Mouse (Mus musculus) lung, postnatal 0 days (tissue): ENCODE data around the gene Gm10097. TPM values are rescaled to one million over a fixed set of nuclear protein-coding genes. Genes with fewer than 3 reads are reported as not detected.

Experiments used
- ATAC-seq: fragments of 200-750 bp; cut with Nextera tagmentation; 2 replicates; pipeline ENCODE4 v1.8.0; 2017; ENCODE audit warnings: moderate library complexity
- DNase-seq: peaks from one replicate; pipeline ENCODE4 v3.0.0-alpha.2; 2016; ENCODE audit warnings: low spot score
- H3K27ac ChIP-seq: fragments of 300-500 bp; sonication (generic); 2 replicates; pipeline ENCODE4 v1.5.1; 2014; ENCODE audit warnings: antibody characterized with exemption, mild to moderate bottlenecking, low read length, mixed read lengths
- H3K27me3 ChIP-seq: fragments of 300-500 bp; sonication (generic); replicated peaks from 2 replicates; pipeline ENCODE4 v1.6.1; 2014; ENCODE audit warnings: low read length, mixed read lengths; ENCODE audit not compliant: insufficient read depth
- H3K36me3 ChIP-seq: fragments of 300-500 bp; sonication (generic); 2 replicates; pipeline ENCODE4 v1.6.1; 2014; ENCODE audit warnings: low read length, mixed read lengths; ENCODE audit not compliant: insufficient read depth
- H3K4me1 ChIP-seq: fragments of 300-500 bp; sonication (generic); 2 replicates; pipeline ENCODE4 v1.6.1; 2014; ENCODE audit warnings: antibody characterized with exemption, low read depth, low read length, mixed read lengths; ENCODE audit not compliant: insufficient read depth
- H3K4me2 ChIP-seq: fragments of 300-500 bp; sonication (generic); replicated peaks from 2 replicates; pipeline ENCODE4 v1.6.1; 2014; ENCODE audit warnings: low read depth, mild to moderate bottlenecking, low read length, moderate library complexity, mixed read lengths
- H3K4me3 ChIP-seq: fragments of 300-500 bp; sonication (generic); 2 replicates; pipeline ENCODE4 v1.5.1; 2014; ENCODE audit warnings: low read depth, low read length
- H3K9ac ChIP-seq: fragments of 300-500 bp; sonication (generic); replicated peaks from 2 replicates; pipeline ENCODE4 v1.6.1; 2014; ENCODE audit warnings: low read depth, mild to moderate bottlenecking
- H3K9me3 ChIP-seq: fragments of 300-500 bp; sonication (generic); 2 replicates; pipeline ENCODE4 v1.6.1; 2016; ENCODE audit warnings: low read length, mixed read lengths
- CTCF ChIP-seq: IDR thresholded peaks from 2 replicates; pipeline ENCODE4 v1.5.1; 2016; ENCODE audit warnings: antibody characterized with exemption, mild to moderate bottlenecking
- EP300 ChIP-seq: IDR thresholded peaks from 2 replicates; pipeline ENCODE4 v1.6.1; 2016; ENCODE audit warnings: antibody characterized with exemption, mild to moderate bottlenecking, control low read depth
- WGBS: fragments of 180-500 bp; shearing (Covaris S2); extraction: QIAGEN DNeasy Blood & Tissue Kit; methylation state at CpG from one replicate; pipeline ENCODE4 v1.1.7; 2014; 5-methylcytosine and 5-hydroxymethylcytosine counted together
- polyA plus RNA-seq: library from polyadenylated mRNA; unstranded; fragments of >200 nt; fragmentation: Nextera tagmentation; extraction: Ambion mirVana; gene quantifications from 2 replicates; pipeline ENCODE4 v1.2.1, GENCODE M21; 2015

Gene Gm10097
- 0.05 and 0.10 TPM in 2 replicates for polyA plus RNA-seq

DNA sequence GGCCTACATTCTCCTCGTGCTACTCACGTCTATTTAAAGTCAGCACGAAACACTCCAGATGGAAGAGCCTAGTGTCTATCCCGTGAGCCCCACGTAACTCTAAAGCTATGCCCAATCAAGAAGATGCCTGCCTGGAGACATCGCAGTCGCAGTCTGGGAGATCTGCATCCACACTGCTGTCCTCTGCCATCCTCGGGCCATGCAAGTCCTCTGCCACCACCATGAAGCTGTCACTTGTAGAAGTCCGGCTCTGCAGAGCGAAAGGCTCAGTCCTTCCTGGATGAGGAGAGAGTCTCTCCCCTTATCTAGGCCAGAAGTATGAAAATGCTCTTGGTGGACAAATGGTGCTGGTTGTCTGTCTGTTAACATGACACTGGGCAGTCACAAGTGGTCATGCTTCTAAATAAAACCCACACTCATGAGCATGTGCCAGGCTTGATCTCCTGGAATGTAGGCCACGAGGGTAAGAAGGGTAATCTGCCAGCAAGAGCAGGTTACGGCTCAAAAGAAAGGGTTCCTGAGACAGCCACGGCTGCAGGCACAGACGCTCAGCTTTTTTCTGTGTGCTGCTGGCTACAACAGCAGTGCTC is at the start of gene Gm10097:
Gene Gm10097 (plus strand): TSS at position 517 of the 590 bp plus-strand sequence.
- H3K4me2 ChIP-seq, result no peak within 1 kb of the TSS
- no peak within 1 kb of the TSS for H3K9ac ChIP-seq
- no peaks in the 10 kb centered on the region for H3K4me1 ChIP-seq
- DNase-seq, result no peak
- no peak within 1 kb of the TSS for H3K4me3 ChIP-seq
- H3K9me3 ChIP-seq, result no peaks in the 10 kb centered on the region
- 78% methylated on average over 14 of the region's 14 CpGs for WGBS
- no peaks in the 10 kb centered on the region for H3K27me3 ChIP-seq
- ATAC-seq, result no peak
- H3K27ac ChIP-seq, result no peak within 1 kb of the TSS
- TF ChIP-seq EP300 (no peak), CTCF (no peak)
- H3K36me3 ChIP-seq, result no peaks in the 10 kb centered on the region

DNA sequence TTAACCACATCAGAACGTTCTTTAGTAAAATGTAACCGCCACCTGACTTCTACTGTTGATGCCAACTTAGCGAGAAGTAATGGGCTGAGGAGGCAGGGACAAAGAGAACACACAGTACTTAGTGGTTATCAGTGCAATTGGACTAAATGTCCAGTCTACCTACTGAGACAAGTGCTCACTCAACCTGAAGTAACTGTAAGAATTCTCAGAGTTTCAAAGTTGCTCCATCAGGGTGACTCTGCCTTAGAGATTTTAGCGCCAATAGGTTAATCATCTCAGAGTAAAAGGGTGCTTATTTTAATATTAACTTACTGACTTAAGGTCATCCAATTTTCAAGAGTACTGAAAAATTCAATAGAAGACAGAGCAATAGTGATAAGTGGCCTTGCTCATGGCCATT is 43.1 kb upstream of the Gm10097 start:
- no peak for DNase-seq
- no peaks in the 10 kb centered on the region for H3K27me3 ChIP-seq
- TF ChIP-seq CTCF (no peak), EP300 (no peak)
- H3K9me3 ChIP-seq, result no peaks in the 10 kb centered on the region
- H3K27ac ChIP-seq, result no peak overlapping the region
- no peak for ATAC-seq
- no peak overlapping the region for H3K9ac ChIP-seq
- H3K4me3 ChIP-seq, result no peak overlapping the region
- no peak overlapping the region for H3K4me2 ChIP-seq
- H3K36me3 ChIP-seq, result no peaks in the 10 kb centered on the region
- WGBS, result 92% methylated on average over 4 of the region's 4 CpGs
- H3K4me1 ChIP-seq, result no peaks in the 10 kb centered on the region

DNA sequence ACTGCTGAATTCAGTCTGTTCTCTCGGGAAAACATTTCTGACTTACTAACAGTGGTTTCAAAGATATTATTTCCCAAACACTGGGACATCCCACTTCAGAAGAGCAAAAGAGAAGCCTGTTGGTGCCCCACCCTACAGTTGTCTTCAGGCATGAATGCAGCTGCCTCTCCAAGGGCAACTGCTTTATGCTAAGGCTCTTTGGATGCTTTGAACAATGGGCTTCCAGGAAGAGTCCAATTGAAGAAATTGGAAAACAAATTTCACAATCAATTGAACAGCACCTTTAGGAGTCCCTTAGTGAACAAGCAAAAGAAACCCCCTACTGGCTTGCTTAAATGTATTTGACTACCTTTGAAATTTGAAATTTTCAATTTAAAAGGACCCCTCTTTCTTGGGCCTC is 41.8 kb upstream of the Gm10097 start:
- no peak overlapping the region for H3K27ac ChIP-seq
- H3K4me1 ChIP-seq, result no peaks in the 10 kb centered on the region
- TF ChIP-seq CTCF (no peak), EP300 (no peak)
- whole genome bisulfite sequencing, result 76% methylated on average over 1 of the region's 1 CpGs
- no peaks in the 10 kb centered on the region for H3K36me3 ChIP-seq
- no peak for ATAC-seq
- no peak for DNase-seq
- no peak overlapping the region for H3K4me3 ChIP-seq
- H3K9me3 ChIP-seq, result no peaks in the 10 kb centered on the region
- no peaks in the 10 kb centered on the region for H3K27me3 ChIP-seq
- H3K9ac ChIP-seq, result no peak overlapping the region
- no peak overlapping the region for H3K4me2 ChIP-seq

DNA sequence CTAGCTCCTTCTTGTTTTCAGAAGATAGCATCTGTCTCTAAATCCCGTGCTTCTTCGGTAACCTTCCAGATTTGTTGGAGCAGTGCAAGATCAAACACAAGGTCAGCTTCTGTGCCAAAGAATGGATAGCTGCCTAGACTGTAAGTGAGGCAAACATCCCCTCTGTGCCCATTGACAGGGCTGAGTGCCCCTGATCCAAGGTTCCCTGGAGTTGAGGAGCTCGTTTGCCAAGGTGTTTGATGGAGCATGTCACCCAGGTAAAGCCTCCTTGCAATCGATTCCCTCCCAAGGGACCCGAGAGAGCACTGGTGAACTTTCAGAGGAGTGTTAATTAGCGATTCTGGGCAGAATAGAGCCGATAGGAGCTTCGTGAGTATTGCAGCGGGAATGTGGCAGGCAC is 40.7 kb upstream of the Gm10097 start:
- Histone ChIP-seq H3K27me3 (no peaks in the 10 kb centered on the region), H3K4me3 (no peak overlapping the region), H3K9me3 (no peaks in the 10 kb centered on the region), H3K4me2 (no peak overlapping the region), H3K4me1 (no peaks in the 10 kb centered on the region), H3K36me3 (no peaks in the 10 kb centered on the region), H3K27ac (no peak overlapping the region), H3K9ac (no peak overlapping the region)
- ATAC-seq (no peak), DNase-seq (no peak)
- 81% methylated on average over 9 of the region's 9 CpGs for WGBS
- TF ChIP-seq CTCF (no peak), EP300 (no peak)

DNA sequence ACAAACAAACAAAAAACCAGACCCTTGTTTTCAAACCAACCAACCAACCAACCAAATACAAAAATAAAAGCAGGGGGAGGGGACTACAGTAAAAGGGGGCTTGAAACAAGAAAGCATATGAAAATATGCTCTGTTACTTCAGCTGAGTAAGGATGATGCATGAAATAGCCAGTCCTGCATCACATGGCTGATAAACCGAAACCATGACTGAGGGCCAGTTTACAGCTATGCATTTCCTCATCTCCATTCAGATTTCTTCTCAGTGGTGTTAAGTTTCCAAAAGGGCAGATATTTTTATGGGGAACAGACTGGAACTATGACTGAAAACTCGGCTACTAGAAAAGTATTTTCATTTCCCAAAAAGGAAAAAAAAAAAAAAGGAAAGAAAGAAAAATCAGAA is 39.8 kb upstream of the Gm10097 start:
- ATAC-seq (no peak), DNase-seq (no peak)
- 79% methylated on average over 2 of the region's 2 CpGs for WGBS
- no peak for TF ChIP-seq EP300
- no peak for TF ChIP-seq CTCF
- no peak overlapping the region for H3K9ac ChIP-seq
- no peak overlapping the region for H3K4me3 ChIP-seq
- no peaks in the 10 kb centered on the region for H3K36me3 ChIP-seq
- H3K27ac ChIP-seq, result no peak overlapping the region
- no peak overlapping the region for H3K4me2 ChIP-seq
- H3K9me3 ChIP-seq, result no peaks in the 10 kb centered on the region
- H3K4me1 ChIP-seq, result no peaks in the 10 kb centered on the region
- H3K27me3 ChIP-seq, result no peaks in the 10 kb centered on the region

DNA sequence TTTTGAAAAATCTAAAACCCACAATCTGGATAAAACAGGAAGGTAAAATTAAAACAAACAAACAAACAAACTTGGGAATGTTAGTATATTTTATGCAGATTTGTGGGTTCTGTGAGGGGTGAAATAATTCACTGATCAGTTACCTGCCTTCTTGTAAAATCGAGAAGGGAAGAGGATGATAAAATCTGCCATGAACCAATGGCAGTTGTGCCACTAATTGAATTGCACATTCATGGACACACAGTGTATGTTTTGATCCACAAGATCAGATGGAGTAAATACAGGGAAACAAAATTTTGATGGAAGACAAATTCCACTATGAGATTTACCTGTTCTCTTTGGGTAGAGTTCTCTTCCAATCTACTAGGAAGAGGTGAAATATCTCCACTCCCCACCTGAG is 39.1 kb upstream of the Gm10097 start:
- Histone ChIP-seq H3K27ac (no peak overlapping the region), H3K4me1 (no peaks in the 10 kb centered on the region), H3K4me2 (no peak overlapping the region), H3K27me3 (no peaks in the 10 kb centered on the region), H3K36me3 (no peaks in the 10 kb centered on the region), H3K4me3 (no peak overlapping the region), H3K9me3 (no peaks in the 10 kb centered on the region), H3K9ac (no peak overlapping the region)
- TF ChIP-seq CTCF (no peak), EP300 (no peak)
- ATAC-seq (no peak), DNase-seq (no peak)
- 94% methylated on average over 1 of the region's 1 CpGs for WGBS
